Mouse (Mus musculus) embryonic fibroblast, embryonic 13.5 days (primary cell): ENCODE results near the gene Abca14.

Source experiments
- CTCF ChIP-seq: IDR thresholded peaks from 2 replicates; pipeline ENCODE4 v1.5.1; 2011; ENCODE audit warnings: mild to moderate bottlenecking, control low read depth, low read length, moderate library complexity, borderline replicate concordance; ENCODE audit not compliant: insufficient read depth
- POLR2A ChIP-seq: IDR thresholded peaks from 2 replicates; pipeline ENCODE4 v1.6.1; 2011; ENCODE audit warnings: low read depth, mild to moderate bottlenecking, control low read depth, low read length, moderate library complexity

GRCm38 (mm10) chr7:120195207-120195606 lies 8.6 kb upstream of the Abca14 start:
- TF ChIP-seq CTCF (no peak), POLR2A (no peak)
